Mouse (Mus musculus): Measurements from ENCODE around the gene Cryl1.

Gene Cryl1

GRCm38 (mm10) chr14:57398065-57398757, at the start of gene Cryl1:
Cryl1 (minus strand) TSS chr14:57398529.
- DNase-seq: peak; percentile 95 to 97

GRCm38 (mm10) chr14:57430451-57430850, 32.1 kb upstream of the Cryl1 start:
- no peak for DNase-seq

GRCm38 (mm10) chr14:57424212-57424561, 25.9 kb upstream of the Cryl1 start:
- DNase-seq: no peak

GRCm38 (mm10) chr14:57423432-57424211, 25.3 kb upstream of the Cryl1 start, which contains the start of gene Ift88:
Ift88 (plus strand) TSS chr14:57424062.
- DNase-seq: peak; percentile 95 to 97

- no peak for DNase-seq
Observed at GRCm38 (mm10) chr14:57417187-57417586, 18.9 kb upstream of the Cryl1 start.

GRCm38 (mm10) chr14:57412166-57412565, 13.8 kb upstream of the Cryl1 start:
- DNase-seq: peak in 1 of 2 experiments; percentile 20

GRCm38 (mm10) chr14:57409106-57409505, 10.8 kb upstream of the Cryl1 start:
- peak; percentile 19 to 36 for DNase-seq

- DNase-seq: no peak
Observed at GRCm38 (mm10) chr14:57408100-57408499, 9.8 kb upstream of the Cryl1 start.

GRCm38 (mm10) chr14:57407039-57407987, 9.0 kb upstream of the Cryl1 start:
- DNase-seq: peak; percentile 47 to 50

GRCm38 (mm10) chr14:57402815-57403214, 4.5 kb upstream of the Cryl1 start:
- no peak for DNase-seq

GRCm38 (mm10) chr14:57398813-57399427, 591 bp upstream of the Cryl1 start:
- no peak for DNase-seq

- no peak for DNase-seq
Observed at GRCm38 (mm10) chr14:57397221-57397620, 1.1 kb downstream of the Cryl1 start.

GRCm38 (mm10) chr14:57395470-57395869, 2.9 kb downstream of the Cryl1 start:
- no peak for DNase-seq

- DNase-seq: no peak
Observed at GRCm38 (mm10) chr14:57392278-57392677, 6.1 kb downstream of the Cryl1 start.

- no peak for DNase-seq
Observed at GRCm38 (mm10) chr14:57391621-57392020, 6.7 kb downstream of the Cryl1 start.

GRCm38 (mm10) chr14:57386758-57387561, 11.4 kb downstream of the Cryl1 start:
- DNase-seq: peak in 1 of 2 experiments; percentile 20

- DNase-seq: no peak
Observed at GRCm38 (mm10) chr14:57385667-57386066, 12.7 kb downstream of the Cryl1 start.

- no peak for DNase-seq
Observed at GRCm38 (mm10) chr14:57377531-57377930, 20.8 kb downstream of the Cryl1 start.

- no peak for DNase-seq
Observed at GRCm38 (mm10) chr14:57376956-57377355, 21.4 kb downstream of the Cryl1 start.

- DNase-seq: no peak
Observed at GRCm38 (mm10) chr14:57376016-57376415, 22.3 kb downstream of the Cryl1 start.

GRCm38 (mm10) chr14:57375205-57375604, 23.1 kb downstream of the Cryl1 start:
- DNase-seq: no peak

Data from cerebellum, postnatal 10 days (tissue).